ENCODE assay signal across 27 mouse cellular contexts in genomic region chr2:140830086-140830485, GRCm38 (mm10).
DNase-seq lines count a peak whose midpoint lies in the region; ATAC-seq and TF ChIP-seq lines count a peak whose summit lies in the region.
"Had no signal": no experiment of that assay in that cellular context is flagged by ENCODE, and none has a peak within 500 bp of the region (broad histone marks: within the 10 kb centered on the region; RNA-seq: fewer than 3 reads in every experiment).

No protein-coding gene starts in this region.

- H3K4me3 ChIP-seq in hindbrain, postnatal 0 days (ENCODE audit: low read length): no peak overlapping the region
- no peak overlapping the region for H3K4me3 ChIP-seq in hindbrain, embryonic 10.5 days
- H3K4me3 ChIP-seq: embryonic facial prominence, embryonic 13.5 days; forebrain, embryonic 10.5 days; heart, adult 2 months; heart, embryonic 12.5 days; layer of hippocampus, adult 2 months; limb, embryonic 10.5 days; limb, embryonic 15.5 days; liver, embryonic 13.5 days; midbrain, embryonic 15.5 days had no signal

- no peak overlapping the region for H3K27ac ChIP-seq in hindbrain, postnatal 0 days
- no peak overlapping the region for H3K27ac ChIP-seq in hindbrain, embryonic 10.5 days
- H3K27ac ChIP-seq: embryonic facial prominence, embryonic 13.5 days; forebrain, embryonic 10.5 days; heart, adult 2 months; layer of hippocampus, adult 2 months; limb, embryonic 10.5 days; limb, embryonic 15.5 days; liver, embryonic 13.5 days; midbrain, embryonic 15.5 days had no signal

- 0 out of 2 replicates have a peak, but pooled peaks have one; percentile 29 for ATAC-seq in hindbrain, postnatal 0 days
- no peak for ATAC-seq in megakaryocyte progenitor cell, adult 5-6 weeks (replicated peaks; ENCODE audit: poor library complexity)
- ATAC-seq: CD4-positive, CD25-positive, alpha-beta regulatory T cell, adult 4 months; forebrain, postnatal 0 days; intestine, postnatal 0 days; lung, postnatal 0 days; midbrain, embryonic 15.5 days had no signal

- H3K4me2 ChIP-seq in hindbrain, postnatal 0 days (ENCODE audit: low read depth, low read length): no peak overlapping the region
- H3K4me2 ChIP-seq: embryonic facial prominence, embryonic 13.5 days; heart, embryonic 12.5 days; limb, embryonic 15.5 days; liver, embryonic 13.5 days; midbrain, embryonic 15.5 days had no signal

- no peaks in the 10 kb centered on the region for H3K27me3 ChIP-seq in hindbrain, postnatal 0 days (ENCODE audit: insufficient read depth, low read length)
- no peaks in the 10 kb centered on the region for H3K27me3 ChIP-seq in hindbrain, embryonic 10.5 days (ENCODE audit: insufficient read depth, poor library complexity, severe bottlenecking)
- H3K27me3 ChIP-seq: embryonic facial prominence, embryonic 13.5 days; heart, embryonic 12.5 days; limb, embryonic 15.5 days; liver, embryonic 13.5 days; midbrain, embryonic 15.5 days had no signal

- DNase-seq in hindbrain, postnatal 0 days (ENCODE audit: low spot score): no peak
- no peak for DNase-seq in hindbrain, embryonic 10.5 days (ENCODE audit: low spot score)
- DNase-seq in brain, adult 2 months (ENCODE audit: low read depth, low spot score): peak; percentile 65
- peak; percentile 49 to 59 for DNase-seq in cerebellum, adult 18-20 months
- peak; percentile 64 to 79 for DNase-seq in cerebellum, postnatal 10 days
- DNase-seq in neural tube, embryonic 10.5 days (ENCODE audit: extremely low spot score, low spot score): no peak
- no peak for DNase-seq in adrenal gland, adult 8-10 months
- DNase-seq: adrenal gland, adult 2 months; forebrain, postnatal 0 days; heart, adult 2 months; kidney, postnatal 36 days; liver, embryonic 13.5 days; lung, adult 18-20 months; lung, postnatal 4 days; right cerebral cortex, postnatal 4 days; thymus, adult 2 months had no signal

- 50% methylated on average over 3 of the region's 3 CpGs for WGBS in hindbrain, postnatal 0 days
- 54% methylated on average over 3 of the region's 3 CpGs for WGBS in hindbrain, embryonic 10.5 days

- no peaks in the 10 kb centered on the region for H3K4me1 ChIP-seq in hindbrain, postnatal 0 days (ENCODE audit: insufficient read depth, low read length)
- no peaks in the 10 kb centered on the region for H3K4me1 ChIP-seq in hindbrain, embryonic 10.5 days (replicated peaks)
- H3K4me1 ChIP-seq: embryonic facial prominence, embryonic 13.5 days; forebrain, embryonic 10.5 days; limb, embryonic 10.5 days; limb, embryonic 15.5 days; liver, embryonic 13.5 days; midbrain, embryonic 15.5 days had no signal

- no peak for TF ChIP-seq CTCF in hindbrain, postnatal 0 days (IDR thresholded peaks at IDR 0.05; ENCODE audit: low read depth)

- H3K9me3 ChIP-seq in hindbrain, postnatal 0 days (ENCODE audit: low read length): no peaks in the 10 kb centered on the region
- no peaks in the 10 kb centered on the region for H3K9me3 ChIP-seq in hindbrain, embryonic 10.5 days
- H3K9me3 ChIP-seq: embryonic facial prominence, embryonic 13.5 days; forebrain, embryonic 10.5 days; heart, embryonic 12.5 days; limb, embryonic 10.5 days; limb, embryonic 15.5 days; liver, embryonic 13.5 days; midbrain, embryonic 15.5 days had no signal

- H3K36me3 ChIP-seq in hindbrain, postnatal 0 days (ENCODE audit: insufficient read depth, low read length): no peaks in the 10 kb centered on the region
- H3K36me3 ChIP-seq in hindbrain, embryonic 10.5 days: no peaks in the 10 kb centered on the region
- H3K36me3 ChIP-seq: embryonic facial prominence, embryonic 13.5 days; forebrain, embryonic 10.5 days; heart, embryonic 12.5 days; limb, embryonic 10.5 days; limb, embryonic 15.5 days; liver, embryonic 13.5 days; midbrain, embryonic 15.5 days had no signal

- H3K9ac ChIP-seq in hindbrain, postnatal 0 days (replicated peaks; ENCODE audit: low read length): no peak overlapping the region
- H3K9ac ChIP-seq: embryonic facial prominence, embryonic 13.5 days; forebrain, postnatal 0 days; heart, embryonic 12.5 days; limb, embryonic 15.5 days; liver, embryonic 13.5 days; midbrain, embryonic 15.5 days had no signal

Comparison
In these comparisons a context has a peak if more than half of its experiments do, and no peak if none do; other contexts are left out.
1. DNase-seq: peak in brain, adult 2 months (single experiment), cerebellum, adult 18-20 months (2 of 2) and cerebellum, postnatal 10 days (2 of 2); none in hindbrain, postnatal 0 days (single experiment), hindbrain, embryonic 10.5 days (single experiment), neural tube, embryonic 10.5 days (single experiment) and adrenal gland, adult 8-10 months (single experiment).